Mouse (Mus musculus): ENCODE measurements around the gene Vstm2b. TPM values are rescaled to one million over a fixed set of nuclear protein-coding genes. Genes with fewer than 3 reads are reported as not detected.
A peak's percentile ranks its signal among the peaks of the same experiment; 100 is the strongest.

The Vstm2b gene
- total RNA-seq (2021) (1 to 10 TPM in 1 of 2 experiments, under 1 TPM in 1; 0.35 to 1.9 TPM), polyA plus RNA-seq (2012; rRNA removed) (1.7 and 2.6 TPM in 2 replicates)
- long read RNA-seq, partial matches to known transcripts, result 0 of 3 reads
- long read RNA-seq, other reads (novel, unspliced or antisense), result 2 of 3 reads

- no peak for DNase-seq
Measured at GRCm38 (mm10) chr7:40898096-40898710, at the start of gene Vstm2b. Vstm2b (plus strand) TSS chr7:40898328.

- no peak for DNase-seq
Measured at GRCm38 (mm10) chr7:40856088-40856625, 42.0 kb upstream of the Vstm2b start.

GRCm38 (mm10) chr7:40873380-40873990 lies 24.6 kb upstream of the Vstm2b start:
- no peak for DNase-seq

- no peak for DNase-seq
Measured at GRCm38 (mm10) chr7:40884855-40885489, 13.2 kb upstream of the Vstm2b start.

GRCm38 (mm10) chr7:40888358-40888757 lies 9.8 kb upstream of the Vstm2b start:
- no peak for DNase-seq

- no peak for DNase-seq
Measured at GRCm38 (mm10) chr7:40896964-40897363, 1.2 kb upstream of the Vstm2b start.

- DNase-seq, result peak; percentile 7
Measured at GRCm38 (mm10) chr7:40898711-40899375, 715 bp downstream of the Vstm2b start.

- DNase-seq, result no peak
Measured at GRCm38 (mm10) chr7:40899376-40900265, 1.5 kb downstream of the Vstm2b start.

- peak; percentile 60 for DNase-seq
Measured at GRCm38 (mm10) chr7:40901201-40901600, 3.1 kb downstream of the Vstm2b start.

GRCm38 (mm10) chr7:40902506-40902905 lies 4.4 kb downstream of the Vstm2b start:
- DNase-seq, result no peak

GRCm38 (mm10) chr7:40906484-40906883 lies 8.4 kb downstream of the Vstm2b start:
- DNase-seq, result peak; percentile 19

GRCm38 (mm10) chr7:40916761-40917160 lies 18.6 kb downstream of the Vstm2b start:
- no peak for DNase-seq

- no peak for DNase-seq
Measured at GRCm38 (mm10) chr7:40920118-40920517, 22.0 kb downstream of the Vstm2b start.

GRCm38 (mm10) chr7:40921281-40921680 lies 23.2 kb downstream of the Vstm2b start:
- DNase-seq, result no peak

GRCm38 (mm10) chr7:40922871-40923270 lies 24.7 kb downstream of the Vstm2b start:
- DNase-seq, result no peak

GRCm38 (mm10) chr7:40928391-40928790 lies 30.3 kb downstream of the Vstm2b start:
- DNase-seq, result no peak

- no peak for DNase-seq
Measured at GRCm38 (mm10) chr7:40936617-40937212, 38.6 kb downstream of the Vstm2b start.

- no peak for DNase-seq
Measured at GRCm38 (mm10) chr7:40939371-40939770, 41.2 kb downstream of the Vstm2b start.

- DNase-seq, result no peak
Measured at GRCm38 (mm10) chr7:40942233-40942935, 44.3 kb downstream of the Vstm2b start.

Measured in adrenal gland, adult 2 months (tissue).